Comparison of ENCODE assay signal across 8 mouse cellular contexts in genomic region chr3:154364604-154365209, GRCm38 (mm10). TPM values are rescaled to one million over a fixed set of nuclear protein-coding genes. Genes with fewer than 3 reads are reported as not detected.
DNase-seq lines count a peak whose midpoint lies in the region; ATAC-seq and TF ChIP-seq lines count a peak whose summit lies in the region.

No protein-coding gene starts in this region.

- H3K4me1 ChIP-seq in ES-E14 (ENCODE audit: control insufficient read depth in 2 of 2, insufficient read depth in 2 of 2, low read length in 2 of 2, poor library complexity in 1 of 2) = no peaks in the 10 kb centered on the region
- H3K4me1 ChIP-seq in embryonic facial prominence, embryonic 12.5 days = peaks cover 25% of the 10 kb centered on the region
- peaks cover 24% of the 10 kb centered on the region for H3K4me1 ChIP-seq in limb, embryonic 10.5 days

- in situ Hi-C loops in ES-E14 (cut with MboI; ENCODE audit: low sequenced_read_pairs in 2 of 2, unreplicated experiment in 2 of 2) = no loop called here

- H3K4me3 ChIP-seq in ES-E14 (ENCODE audit: insufficient read depth in 1 of 2, low read depth in 1 of 2, low read length in 2 of 2, poor library complexity in 1 of 2, severe bottlenecking in 1 of 2) = no peak overlapping the region
- no peak overlapping the region for H3K4me3 ChIP-seq in embryonic facial prominence, embryonic 12.5 days
- no peak overlapping the region for H3K4me3 ChIP-seq in limb, embryonic 10.5 days

- no peaks in the 10 kb centered on the region for H3K9me3 ChIP-seq in ES-E14 (ENCODE audit: control insufficient read depth, insufficient read depth, low read depth, low read length)
- H3K9me3 ChIP-seq in embryonic facial prominence, embryonic 12.5 days = no peaks in the 10 kb centered on the region
- no peaks in the 10 kb centered on the region; the same call in 1 of the 2 replicates for H3K9me3 ChIP-seq in limb, embryonic 10.5 days (replicated peaks)

- WGBS in embryonic facial prominence, embryonic 12.5 days = 26% methylated on average over 10 of the region's 10 CpGs
- 30% methylated on average over 10 of the region's 10 CpGs for WGBS in limb, embryonic 10.5 days

- H3K27me3 ChIP-seq in embryonic facial prominence, embryonic 12.5 days = no peaks in the 10 kb centered on the region
- H3K27me3 ChIP-seq in limb, embryonic 10.5 days (ENCODE audit: low read depth, poor library complexity, severe bottlenecking) = no peaks in the 10 kb centered on the region

- H3K4me2 ChIP-seq in embryonic facial prominence, embryonic 12.5 days (replicated peaks) = peak overlapping the region; percentile 15; the same call in 1 of the 2 replicates

- ATAC-seq in embryonic facial prominence, embryonic 12.5 days (ENCODE audit: insufficient number of reproducible peaks, insufficient read depth, low FRiP score, low TSS enrichment) = no peak

- intact Hi-C loops in gastrocnemius, postnatal 14 days (cut with DNase I; ENCODE audit: low total_unique reads) = no loop called here
- intact Hi-C loops in gastrocnemius, postnatal 36 days (cut with DNase I) = no loop called here

- peak; percentile 13 for DNase-seq in gastrocnemius, postnatal 14 days
- DNase-seq in gastrocnemius, postnatal 36 days = no peak
- peak; percentile 66 for DNase-seq in ES-E14 (ENCODE audit: low read depth, low spot score)
- peak; percentile 68 for DNase-seq in limb, embryonic 10.5 days (ENCODE audit: low spot score)
- peak; percentile 73 for DNase-seq in retina, postnatal 1 day
- no peak for DNase-seq in cerebellum, adult 11-12 months
- DNase-seq in spleen, postnatal 36 days (ENCODE audit: low spot score in 2 of 2) = no peak

- H3K36me3 ChIP-seq in ES-E14 (ENCODE audit: control insufficient read depth, insufficient read depth, low read length, poor library complexity, severe bottlenecking) = no peaks in the 10 kb centered on the region
- no peaks in the 10 kb centered on the region for H3K36me3 ChIP-seq in embryonic facial prominence, embryonic 12.5 days
- no peaks in the 10 kb centered on the region for H3K36me3 ChIP-seq in limb, embryonic 10.5 days

- no peak overlapping the region for H3K9ac ChIP-seq in ES-E14 (ENCODE audit: insufficient read depth, low read depth, low read length, poor library complexity, severe bottlenecking)
- H3K9ac ChIP-seq in embryonic facial prominence, embryonic 12.5 days = no peak overlapping the region

- no peak overlapping the region for H3K27ac ChIP-seq in ES-E14 (ENCODE audit: insufficient read depth, low read depth, low read length, poor library complexity, severe bottlenecking)
- H3K27ac ChIP-seq in embryonic facial prominence, embryonic 12.5 days = no peak overlapping the region
- no peak overlapping the region for H3K27ac ChIP-seq in limb, embryonic 10.5 days

TF ChIP-seq in ES-E14, 5 proteins besides CTCF, POLR2A, EP300 and RAD21:
- TF ChIP-seq ZNF384 (IDR thresholded peaks at IDR 0.05; ENCODE audit: low read depth, low read length) = no peak
- TF ChIP-seq HCFC1 (IDR thresholded peaks at IDR 0.05; ENCODE audit: borderline replicate concordance, insufficient read depth, low read length) = no peak
- no peak for TF ChIP-seq ZC3H11A (IDR thresholded peaks at IDR 0.05; ENCODE audit: borderline replicate concordance, low read depth, low read length)
- no peak for TF ChIP-seq CHD2 (IDR thresholded peaks at IDR 0.05; ENCODE audit: low read depth, low read length)
- TF ChIP-seq MAFK (IDR thresholded peaks at IDR 0.05; ENCODE audit: insufficient read depth, low read depth, low read length) = no peak

RNA-seq across cellular contexts. Expression of gene Lhx8, which starts 34.2 kb away (rescaled TPM):
- under 1 TPM; 0.12 to 0.33 TPM for total RNA-seq in gastrocnemius, postnatal 14 days (2021)
- not detected for total RNA-seq in gastrocnemius, postnatal 36 days (2021)
- total RNA-seq in ES-E14 (2012; rRNA removed) = not detected in 2 replicates
- 60.9 and 72.6 TPM in 2 replicates for polyA plus RNA-seq in embryonic facial prominence, embryonic 12.5 days (2016; fragmentation: Nextera tagmentation; extraction: Ambion mirVana)
- 2.6 TPM in 1 of 2 replicates, not detected in the other for polyA plus RNA-seq in limb, embryonic 10.5 days (2016; fragmentation: Nextera tagmentation; extraction: Ambion mirVana)

Comparison
In these comparisons a context has a peak if more than half of its experiments do, and no peak if none do; other contexts are left out.
1. DNase-seq: peak in gastrocnemius, postnatal 14 days (single experiment), ES-E14 (single experiment), limb, embryonic 10.5 days (single experiment) and retina, postnatal 1 day (single experiment); none in gastrocnemius, postnatal 36 days (0 of 2), cerebellum, adult 11-12 months (single experiment) and spleen, postnatal 36 days (0 of 2).